Mouse (Mus musculus): ENCODE data around the gene Rgs7.

DNA sequence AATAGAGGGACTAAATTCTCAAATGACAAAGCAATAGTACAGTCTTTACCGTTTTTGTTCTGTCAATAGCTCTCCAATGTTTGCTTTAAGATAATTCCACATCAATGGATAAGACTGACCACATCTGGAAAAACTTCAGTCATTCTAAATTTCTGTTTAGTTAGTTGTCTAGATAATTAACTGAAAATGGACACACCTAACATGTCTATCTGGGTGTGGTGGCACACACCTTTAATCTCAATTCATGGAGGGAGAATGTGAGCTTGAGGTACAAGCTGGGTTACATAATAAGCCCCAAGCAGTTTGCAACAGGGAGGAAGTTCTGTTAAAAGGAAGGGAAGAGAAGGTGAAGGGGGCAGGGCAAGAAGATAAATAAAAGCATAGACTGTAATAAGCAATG lies 45.0 kb upstream of the Rgs7 start:
- TF ChIP-seq CTCF (IDR thresholded peaks at IDR 0.05; ENCODE audit: low read depth, low read length) (no peak), POLR2A (IDR thresholded peaks at IDR 0.05; ENCODE audit: borderline replicate concordance, low read depth, low read length) (no peak)
